In the genomic region with DNA sequence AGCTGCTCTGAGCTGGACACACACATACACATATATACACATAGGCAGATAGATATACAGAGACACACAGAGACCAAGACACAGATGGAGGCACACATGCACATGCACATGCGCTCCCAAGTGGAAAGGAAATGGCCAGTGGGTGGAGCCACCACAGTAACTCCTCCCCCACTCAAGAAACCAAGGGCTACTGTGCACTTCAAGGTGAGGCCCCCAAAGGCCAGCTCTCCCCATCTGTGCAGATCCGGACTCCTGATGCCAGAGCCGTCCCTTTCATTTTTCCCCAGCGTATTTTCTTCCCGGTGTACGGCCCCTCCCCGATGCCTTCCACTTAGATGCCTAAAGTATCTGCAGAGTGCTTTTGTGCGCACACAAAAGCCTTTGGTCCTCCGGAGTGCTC, we compare ENCODE assay signal across 11 mouse cellular contexts.
DNase-seq lines count a peak whose midpoint lies in the region; ATAC-seq lines count a peak whose summit lies in the region.
"Had no signal": no experiment of that assay in that cellular context is flagged by ENCODE, and none has a peak within 500 bp of the region (broad histone marks: within the 10 kb centered on the region; RNA-seq: fewer than 3 reads in every experiment).

No protein-coding gene starts in this region.

- no peaks in the 10 kb centered on the region for H3K27me3 ChIP-seq in heart, embryonic 13.5 days (replicated peaks)
- no peaks in the 10 kb centered on the region for H3K27me3 ChIP-seq in forebrain, embryonic 16.5 days (replicated peaks; ENCODE audit: control insufficient read depth, insufficient read depth, low read length)
- no peaks in the 10 kb centered on the region for H3K27me3 ChIP-seq in midbrain, embryonic 13.5 days
- H3K27me3 ChIP-seq: limb, embryonic 13.5 days had no signal

- H3K4me3 ChIP-seq in heart, embryonic 13.5 days: no peak overlapping the region
- H3K4me3 ChIP-seq in forebrain, embryonic 16.5 days (replicated peaks; ENCODE audit: low read length): no peak overlapping the region
- H3K4me3 ChIP-seq in midbrain, embryonic 13.5 days (replicated peaks): no peak overlapping the region
- H3K4me3 ChIP-seq: limb, embryonic 13.5 days; myocyte had no signal

- H3K4me2 ChIP-seq in heart, embryonic 13.5 days: peak overlapping the region; percentile 9
- H3K4me2 ChIP-seq in forebrain, embryonic 16.5 days (ENCODE audit: low read length): peak overlapping the region; percentile 36
- H3K4me2 ChIP-seq in midbrain, embryonic 13.5 days (replicated peaks): peak overlapping the region; percentile 33
- H3K4me2 ChIP-seq: limb, embryonic 13.5 days had no signal

- peak overlapping the region; percentile 15; the same call in 1 of the 2 replicates for H3K27ac ChIP-seq in heart, embryonic 13.5 days (replicated peaks)
- peak overlapping the region; percentile 55 for H3K27ac ChIP-seq in forebrain, embryonic 16.5 days (ENCODE audit: low read length)
- peak overlapping the region; percentile 11; the same call in 1 of the 2 replicates for H3K27ac ChIP-seq in midbrain, embryonic 13.5 days
- H3K27ac ChIP-seq: limb, embryonic 13.5 days had no signal

- no peak for DNase-seq in heart, adult 18-20 months
- peak; percentile 14 for DNase-seq in brain, adult 2 months (ENCODE audit: low read depth, low spot score)
- no peak for DNase-seq in testis, postnatal 14 days (ENCODE audit: low spot score)
- no peak for DNase-seq in gastrocnemius, postnatal 10 days
- DNase-seq in urinary bladder, postnatal 10 days (ENCODE audit: low spot score): no peak

- 68% methylated on average over 9 of the region's 9 CpGs for WGBS in heart, embryonic 13.5 days
- WGBS in forebrain, embryonic 16.5 days: 4% methylated on average over 9 of the region's 9 CpGs
- WGBS in midbrain, embryonic 13.5 days: 9% methylated on average over 9 of the region's 9 CpGs

- ATAC-seq in heart, embryonic 13.5 days (ENCODE audit: extremely low read depth, insufficient number of reproducible peaks, low FRiP score, low TSS enrichment): no peak
- peak; percentile 61; the same call in 1 of the 2 replicates for ATAC-seq in forebrain, embryonic 16.5 days
- ATAC-seq in midbrain, embryonic 13.5 days: peak; percentile 62
- ATAC-seq: activated CD4-positive, CD25-positive, alpha-beta regulatory T cell, adult 4 months had no signal

- H3K36me3 ChIP-seq in heart, embryonic 13.5 days: no peaks in the 10 kb centered on the region
- H3K36me3 ChIP-seq in forebrain, embryonic 16.5 days (ENCODE audit: control insufficient read depth, insufficient read depth): no peaks in the 10 kb centered on the region
- H3K36me3 ChIP-seq in midbrain, embryonic 13.5 days: no peaks in the 10 kb centered on the region
- H3K36me3 ChIP-seq: limb, embryonic 13.5 days had no signal

- no peaks in the 10 kb centered on the region for H3K9me3 ChIP-seq in heart, embryonic 13.5 days
- H3K9me3 ChIP-seq in forebrain, embryonic 16.5 days (ENCODE audit: control insufficient read depth, low read length): no peaks in the 10 kb centered on the region
- H3K9me3 ChIP-seq in midbrain, embryonic 13.5 days: no peaks in the 10 kb centered on the region
- H3K9me3 ChIP-seq: limb, embryonic 13.5 days had no signal

- H3K4me1 ChIP-seq in heart, embryonic 13.5 days: peaks cover 40% of the 10 kb centered on the region
- peaks cover 11% of the 10 kb centered on the region for H3K4me1 ChIP-seq in forebrain, embryonic 16.5 days (replicated peaks; ENCODE audit: control insufficient read depth, insufficient read depth, low read length)
- peaks cover 16% of the 10 kb centered on the region for H3K4me1 ChIP-seq in midbrain, embryonic 13.5 days (replicated peaks)

- H3K9ac ChIP-seq in heart, embryonic 13.5 days: no peak overlapping the region
- H3K9ac ChIP-seq in forebrain, embryonic 16.5 days (replicated peaks; ENCODE audit: low read depth, low read length): no peak overlapping the region
- H3K9ac ChIP-seq in midbrain, embryonic 13.5 days (replicated peaks): peak overlapping the region; percentile 24; the same call in 1 of the 2 replicates
- H3K9ac ChIP-seq: limb, embryonic 13.5 days had no signal
